Mouse (Mus musculus): Measurements from ENCODE around the gene Apba3.

GRCm38 (mm10) chr10:81247804-81248203 is 19.0 kb upstream of the Apba3 start:
- no peak for TF ChIP-seq ZC3H11A (IDR thresholded peaks at IDR 0.05; ENCODE audit: borderline replicate concordance, low read depth, low read length)
- TF ChIP-seq HCFC1 (IDR thresholded peaks at IDR 0.05; ENCODE audit: borderline replicate concordance, insufficient read depth, low read length), result no peak

All from ES-E14 (cell line).